Mouse (Mus musculus): ENCODE results near the gene Hoxd1. TPM values are rescaled to one million over a fixed set of nuclear protein-coding genes. Genes with fewer than 3 reads are reported as not detected.
A peak's percentile ranks its signal among the peaks of the same experiment; 100 is the strongest.

Gene Hoxd1
- polyA plus RNA-seq, 1 experiment from 2014 or later, result 1.5 TPM

DNA sequence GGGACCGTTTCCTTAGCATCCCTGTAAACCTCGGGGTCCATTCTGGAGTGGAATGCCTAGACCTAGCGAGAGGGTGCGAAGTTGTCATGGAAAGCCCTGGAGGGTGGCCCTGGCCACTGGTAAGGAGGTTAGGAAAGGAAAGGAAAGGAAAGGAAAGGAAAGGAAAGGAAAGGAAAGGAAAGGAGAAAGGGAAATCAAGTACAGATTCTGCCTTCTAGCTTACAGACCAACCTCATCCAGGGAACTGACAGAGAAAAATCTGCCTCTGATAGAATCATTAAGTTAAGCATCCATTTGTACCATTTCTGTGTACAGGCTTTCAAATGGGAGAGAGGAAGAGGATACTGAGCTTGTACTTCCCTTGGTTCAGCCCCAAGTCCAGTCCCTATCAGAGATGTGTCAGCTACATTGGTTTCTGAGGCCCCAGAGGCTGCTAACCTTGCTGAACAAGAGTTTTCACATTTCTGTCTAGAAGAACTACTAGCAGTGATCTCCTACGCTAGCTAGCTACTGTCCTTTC, 12.0 kb upstream of the Hoxd1 start:
- peak; percentile 46 for DNase-seq (ENCODE audit: low spot score)

DNA sequence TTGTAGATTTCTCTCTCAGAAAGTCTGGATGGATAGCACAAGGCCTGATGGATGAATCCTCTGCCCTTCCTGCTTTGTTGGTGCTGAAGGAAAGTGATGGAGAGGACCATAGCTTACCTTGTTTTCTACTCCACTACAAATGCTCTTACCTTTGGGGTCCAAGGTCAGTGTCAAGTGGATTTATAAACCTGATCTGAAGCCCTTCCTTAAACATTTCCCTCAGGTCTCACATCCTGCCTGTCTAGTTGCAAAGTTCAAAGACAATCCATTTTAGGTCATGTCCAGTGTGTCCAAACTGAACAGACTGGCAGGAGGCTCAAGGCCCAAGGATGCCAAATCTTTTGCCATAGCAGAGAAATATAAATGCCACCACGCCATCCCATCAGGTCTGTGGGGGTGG, 10.9 kb upstream of the Hoxd1 start:
- peaks cover 52% of the 10 kb centered on the region for H3K27me3 ChIP-seq (ENCODE audit: control insufficient read depth, insufficient read depth, low read length)
- peak overlapping the region; percentile 58; the same call in 1 of the 2 replicates for H3K9ac ChIP-seq (ENCODE audit: low read depth, low read length)
- WGBS, result 41% methylated on average over 1 of the region's 1 CpGs
- no peak overlapping the region for H3K4me3 ChIP-seq (ENCODE audit: low read depth, low read length)
- peaks cover 7% of the 10 kb centered on the region for H3K4me1 ChIP-seq (replicated peaks; ENCODE audit: control insufficient read depth, insufficient read depth, low read length)
- peak overlapping the region; percentile 93; the same call in 1 of the 2 replicates for H3K27ac ChIP-seq (ENCODE audit: low read depth, low read length)
- no peaks in the 10 kb centered on the region for H3K36me3 ChIP-seq (ENCODE audit: control insufficient read depth, insufficient read depth, low read length)
- H3K4me2 ChIP-seq (replicated peaks; ENCODE audit: low read depth, low read length), result no peak overlapping the region
- ATAC-seq (ENCODE audit: low FRiP score) (no peak), DNase-seq (ENCODE audit: low spot score) (peak; percentile 33)
- H3K9me3 ChIP-seq (ENCODE audit: control insufficient read depth, low read length), result no peaks in the 10 kb centered on the region

More for the DNA sequence above, 12.0 kb upstream of the Hoxd1 start:
- Histone ChIP-seq H3K4me1 (replicated peaks; ENCODE audit: control insufficient read depth, insufficient read depth, low read length) (peaks cover 7% of the 10 kb centered on the region), H3K36me3 (ENCODE audit: control insufficient read depth, insufficient read depth, low read length) (no peaks in the 10 kb centered on the region), H3K27ac (ENCODE audit: low read depth, low read length) (peak overlapping the region; percentile 93), H3K27me3 (ENCODE audit: control insufficient read depth, insufficient read depth, low read length) (peaks cover 63% of the 10 kb centered on the region), H3K4me2 (replicated peaks; ENCODE audit: low read depth, low read length) (peak overlapping the region; percentile 64), H3K9me3 (ENCODE audit: control insufficient read depth, low read length) (no peaks in the 10 kb centered on the region), H3K9ac (ENCODE audit: low read depth, low read length) (peak overlapping the region; percentile 85), H3K4me3 (ENCODE audit: low read depth, low read length) (no peak overlapping the region)
- 22% methylated on average over 5 of the region's 5 CpGs for WGBS
- no peak for ATAC-seq (ENCODE audit: low FRiP score)

- H3K9me3 ChIP-seq (ENCODE audit: control insufficient read depth, low read length), result no peaks in the 10 kb centered on the region
- H3K27ac ChIP-seq (ENCODE audit: low read depth, low read length), result peak overlapping the region; percentile 93
- DNase-seq (ENCODE audit: low spot score) (peak; percentile 75), ATAC-seq (ENCODE audit: low FRiP score) (peak; percentile 75)
- peak overlapping the region; percentile 23 for H3K4me3 ChIP-seq (ENCODE audit: low read depth, low read length)
- peak overlapping the region; percentile 54 for H3K4me2 ChIP-seq (replicated peaks; ENCODE audit: low read depth, low read length)
- H3K27me3 ChIP-seq (ENCODE audit: control insufficient read depth, insufficient read depth, low read length), result peaks cover 46% of the 10 kb centered on the region
- WGBS, result 1% methylated on average over 44 of the region's 45 CpGs
- H3K4me1 ChIP-seq (replicated peaks; ENCODE audit: control insufficient read depth, insufficient read depth, low read length), result peaks cover 7% of the 10 kb centered on the region
- H3K36me3 ChIP-seq (ENCODE audit: control insufficient read depth, insufficient read depth, low read length), result no peaks in the 10 kb centered on the region
- peak overlapping the region; percentile 58 for H3K9ac ChIP-seq (ENCODE audit: low read depth, low read length)
Measured at GRCm38 (mm10) chr2:74752431-74753174, 10.2 kb upstream of the Hoxd1 start.

GRCm38 (mm10) chr2:74753175-74753523, 9.6 kb upstream of the Hoxd1 start:
- Histone ChIP-seq H3K4me3 (ENCODE audit: low read depth, low read length) (peak overlapping the region; percentile 23), H3K36me3 (ENCODE audit: control insufficient read depth, insufficient read depth, low read length) (no peaks in the 10 kb centered on the region), H3K9me3 (ENCODE audit: control insufficient read depth, low read length) (no peaks in the 10 kb centered on the region), H3K9ac (ENCODE audit: low read depth, low read length) (peak overlapping the region; percentile 58), H3K4me1 (replicated peaks; ENCODE audit: control insufficient read depth, insufficient read depth, low read length) (peaks cover 7% of the 10 kb centered on the region), H3K27ac (ENCODE audit: low read depth, low read length) (peak overlapping the region; percentile 93), H3K4me2 (replicated peaks; ENCODE audit: low read depth, low read length) (peak overlapping the region; percentile 54), H3K27me3 (ENCODE audit: control insufficient read depth, insufficient read depth, low read length) (peaks cover 46% of the 10 kb centered on the region)
- ATAC-seq (ENCODE audit: low FRiP score) (no peak; the same call in 1 of the 2 replicates), DNase-seq (ENCODE audit: low spot score) (no peak)
- WGBS, result under 1% methylated on average over 25 of the region's 25 CpGs

- H3K27me3 ChIP-seq (ENCODE audit: control insufficient read depth, insufficient read depth, low read length), result peaks cover 45% of the 10 kb centered on the region
- no peak overlapping the region for H3K4me2 ChIP-seq (replicated peaks; ENCODE audit: low read depth, low read length)
- WGBS, result 19% methylated on average over 5 of the region's 5 CpGs
Measured at GRCm38 (mm10) chr2:74753711-74754110, 9.1 kb upstream of the Hoxd1 start.

DNA sequence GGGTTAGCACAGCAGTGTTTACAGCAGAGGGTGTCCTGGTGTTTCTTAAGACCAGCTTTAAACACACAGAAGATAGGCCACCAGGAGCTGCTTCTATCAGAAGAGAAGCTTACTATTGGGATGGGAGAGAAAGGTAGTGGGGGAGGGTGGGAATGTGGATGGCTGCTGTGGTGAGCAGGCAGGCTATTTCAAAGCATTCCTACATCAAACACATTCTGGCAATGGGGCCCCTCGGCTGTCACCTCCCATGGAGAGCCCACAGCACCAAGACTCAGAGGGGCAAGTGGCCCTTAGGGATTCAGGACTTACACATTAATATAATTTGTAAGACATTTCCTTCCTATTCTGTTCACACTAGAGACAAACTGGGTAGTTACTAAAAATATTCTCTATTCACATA, 2.6 kb upstream of the Hoxd1 start:
- Histone ChIP-seq H3K4me1 (replicated peaks; ENCODE audit: control insufficient read depth, insufficient read depth, low read length) (peaks cover 9% of the 10 kb centered on the region; the same call in 1 of the 2 replicates), H3K4me3 (ENCODE audit: low read depth, low read length) (no peak overlapping the region), H3K36me3 (ENCODE audit: control insufficient read depth, insufficient read depth, low read length) (no peaks in the 10 kb centered on the region), H3K27me3 (ENCODE audit: control insufficient read depth, insufficient read depth, low read length) (peaks cover 47% of the 10 kb centered on the region), H3K9ac (ENCODE audit: low read depth, low read length) (no peak overlapping the region), H3K9me3 (ENCODE audit: control insufficient read depth, low read length) (no peaks in the 10 kb centered on the region), H3K4me2 (replicated peaks; ENCODE audit: low read depth, low read length) (no peak overlapping the region), H3K27ac (ENCODE audit: low read depth, low read length) (no peak overlapping the region)
- DNase-seq (ENCODE audit: low spot score) (no peak), ATAC-seq (ENCODE audit: low FRiP score) (no peak)
- 0% methylated on average over 1 of the region's 1 CpGs for whole genome bisulfite sequencing

More at GRCm38 (mm10) chr2:74753711-74754110, 9.1 kb upstream of the Hoxd1 start:
- no peak for ATAC-seq (ENCODE audit: low FRiP score)
- Histone ChIP-seq H3K27ac (ENCODE audit: low read depth, low read length) (no peak overlapping the region), H3K4me3 (ENCODE audit: low read depth, low read length) (no peak overlapping the region), H3K9me3 (ENCODE audit: control insufficient read depth, low read length) (no peaks in the 10 kb centered on the region), H3K9ac (ENCODE audit: low read depth, low read length) (no peak overlapping the region; the same call in 1 of the 2 replicates), H3K4me1 (replicated peaks; ENCODE audit: control insufficient read depth, insufficient read depth, low read length) (peaks cover 7% of the 10 kb centered on the region), H3K36me3 (ENCODE audit: control insufficient read depth, insufficient read depth, low read length) (no peaks in the 10 kb centered on the region)
- DNase-seq (ENCODE audit: low spot score), result no peak

GRCm38 (mm10) chr2:74761941-74762340, 839 bp upstream of the Hoxd1 start:
- peak overlapping the region; percentile 91; the same call in 1 of the 2 replicates for H3K4me2 ChIP-seq (replicated peaks; ENCODE audit: low read depth, low read length)

DNA sequence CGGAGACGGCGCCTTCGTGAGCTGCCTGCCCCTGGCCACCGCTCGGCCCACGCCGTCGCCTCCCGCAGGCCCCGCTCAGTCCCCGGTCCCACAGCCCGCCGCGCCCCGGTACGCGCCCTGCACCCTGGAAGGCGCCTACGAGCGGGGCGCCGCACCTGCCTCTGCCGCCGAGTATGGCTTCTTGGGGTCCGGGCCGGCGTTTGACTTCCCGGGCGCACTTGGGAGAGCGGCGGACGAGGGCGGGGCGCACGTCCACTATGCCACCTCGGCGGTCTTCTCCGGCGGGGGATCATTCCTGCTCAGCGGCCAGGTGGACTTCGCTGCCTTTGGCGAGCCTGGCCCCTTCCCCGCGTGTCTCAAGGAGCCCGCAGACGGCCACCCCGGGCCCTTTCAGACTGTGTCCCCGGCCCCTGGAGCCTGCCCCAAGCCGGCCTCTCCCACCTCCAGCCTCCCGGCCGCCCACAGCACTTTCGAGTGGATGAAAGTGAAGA, 510 bp downstream of the Hoxd1 start:
- Histone ChIP-seq H3K9me3 (ENCODE audit: control insufficient read depth, low read length) (no peaks in the 10 kb centered on the region), H3K4me1 (replicated peaks; ENCODE audit: control insufficient read depth, insufficient read depth, low read length) (peaks cover 9% of the 10 kb centered on the region; the same call in 1 of the 2 replicates), H3K27ac (ENCODE audit: low read depth, low read length) (no peak overlapping the region), H3K4me3 (ENCODE audit: low read depth, low read length) (peak overlapping the region; percentile 48), H3K27me3 (ENCODE audit: control insufficient read depth, insufficient read depth, low read length) (peaks cover 49% of the 10 kb centered on the region), H3K9ac (ENCODE audit: low read depth, low read length) (peak overlapping the region; percentile 49), H3K4me2 (replicated peaks; ENCODE audit: low read depth, low read length) (peak overlapping the region; percentile 91), H3K36me3 (ENCODE audit: control insufficient read depth, insufficient read depth, low read length) (no peaks in the 10 kb centered on the region)
- peak; percentile 43 for DNase-seq (ENCODE audit: low spot score)
- peak; percentile 38; the same call in 1 of the 2 replicates for ATAC-seq (ENCODE audit: low FRiP score)
- WGBS, result 5% methylated on average over 19 of the region's 53 CpGs

More at GRCm38 (mm10) chr2:74761941-74762340, 839 bp upstream of the Hoxd1 start:
- no peak overlapping the region for H3K27ac ChIP-seq (ENCODE audit: low read depth, low read length)
- no peak overlapping the region; the same call in 1 of the 2 replicates for H3K4me3 ChIP-seq (ENCODE audit: low read depth, low read length)
- no peak overlapping the region for H3K9ac ChIP-seq (ENCODE audit: low read depth, low read length)
- no peaks in the 10 kb centered on the region for H3K9me3 ChIP-seq (ENCODE audit: control insufficient read depth, low read length)
- ATAC-seq (ENCODE audit: low FRiP score), result no peak
- WGBS, result 7% methylated on average over 13 of the region's 13 CpGs
- peaks cover 9% of the 10 kb centered on the region; the same call in 1 of the 2 replicates for H3K4me1 ChIP-seq (replicated peaks; ENCODE audit: control insufficient read depth, insufficient read depth, low read length)
- H3K27me3 ChIP-seq (ENCODE audit: control insufficient read depth, insufficient read depth, low read length), result peaks cover 49% of the 10 kb centered on the region
- peak; percentile 36 for DNase-seq (ENCODE audit: low spot score)
- no peaks in the 10 kb centered on the region for H3K36me3 ChIP-seq (ENCODE audit: control insufficient read depth, insufficient read depth, low read length)
